Mouse (Mus musculus) layer of hippocampus, adult 2 months (tissue): ENCODE data around the gene Gatd1. TPM values are rescaled to one million over a fixed set of nuclear protein-coding genes. Genes with fewer than 3 reads are reported as not detected.

Source experiments
- DNase-seq, 2 experiments: peaks; one replicate each; pipeline ENCODE4 v3.0.0; 2022; ENCODE audit warnings: low spot score in 2 of 2
- H3K27ac ChIP-seq: fragments of 200-600 bp; 2 replicates; pipeline ENCODE4 v1.8.1; 2022
- H3K4me3 ChIP-seq: fragments of 200-600 bp; 2 replicates; pipeline ENCODE4 v1.8.1; 2022; ENCODE audit warnings: mild to moderate bottlenecking
- CTCF ChIP-seq: fragments of 200-600 bp; conservative IDR thresholded peaks from 2 replicates; pipeline ENCODE4 v1.8.1; 2022; ENCODE audit warnings: antibody characterized with exemption, mild to moderate bottlenecking, moderate library complexity
- total RNA-seq, 2 experiments: library from RNA; stranded (reverse); gene quantifications; 2 replicates each; pipeline ENCODE4 v1.2.3; 2021

Gatd1 gene
- total RNA-seq, 2 experiments from 2014 or later: 42.1 to 45.1 TPM

DNA sequence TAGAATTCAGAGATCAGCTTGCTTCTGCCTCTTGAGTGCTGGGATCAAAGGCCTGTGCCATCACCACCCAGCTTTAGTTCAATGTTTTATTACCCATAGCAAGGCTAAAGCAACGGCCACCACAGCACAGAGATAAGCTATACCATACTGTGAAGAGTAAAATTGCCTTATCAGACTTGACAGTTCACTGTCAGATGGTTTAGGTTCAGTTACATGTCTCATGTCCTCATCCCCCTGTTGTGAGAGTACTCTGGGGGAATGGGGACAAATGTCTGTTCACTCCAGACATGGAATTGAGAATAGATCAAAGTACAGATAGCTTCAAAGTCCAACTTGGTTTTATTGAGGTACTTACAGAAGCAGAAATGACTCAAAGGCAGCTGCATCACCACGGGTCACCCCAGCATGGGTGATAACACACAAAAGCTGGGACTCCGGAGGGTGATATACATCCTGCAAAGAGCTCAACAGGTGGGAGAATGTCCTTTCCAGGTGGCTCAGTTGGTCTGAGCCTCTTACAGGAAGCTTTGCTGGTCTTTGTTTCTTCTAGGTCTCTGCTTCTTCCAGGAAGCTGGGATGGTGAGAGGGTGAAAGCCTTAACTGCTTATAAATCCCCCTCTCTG lies 25.3 kb downstream of the Gatd1 start:
- no peak for DNase-seq
- no peak for TF ChIP-seq CTCF
- no peak overlapping the region for H3K27ac ChIP-seq
- H3K4me3 ChIP-seq: no peak overlapping the region

DNA sequence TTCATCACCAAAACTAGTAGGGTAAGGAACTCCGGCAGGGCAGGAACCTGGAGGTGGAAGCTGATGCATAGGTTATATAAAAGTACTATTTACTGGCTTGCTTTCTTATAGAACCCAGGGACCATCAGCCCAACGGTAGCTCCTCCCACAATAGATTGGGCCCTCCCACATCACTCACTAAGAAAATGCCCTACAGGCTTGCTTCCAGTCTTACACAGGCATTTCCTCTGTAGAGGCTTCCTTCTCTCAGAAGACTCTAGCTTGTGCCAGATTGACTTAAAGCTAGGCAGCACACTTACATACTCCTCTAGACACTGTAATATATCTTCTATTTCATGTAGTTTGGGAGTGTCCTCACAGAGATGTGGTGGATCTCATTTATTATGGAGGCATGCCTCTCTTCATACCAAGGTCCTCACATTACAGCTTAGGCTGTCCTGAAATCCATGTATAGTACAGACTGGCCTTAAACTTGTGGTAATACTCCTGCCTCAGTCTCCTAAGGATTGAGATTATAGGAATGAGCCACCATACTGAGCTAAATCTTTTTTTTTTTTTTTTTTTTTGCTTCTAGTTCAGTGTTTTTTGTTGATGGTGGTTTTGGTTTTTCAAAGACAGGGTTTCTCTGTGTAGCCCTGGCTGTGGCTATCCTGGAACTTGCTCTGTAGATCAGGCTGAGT lies 26.0 kb downstream of the Gatd1 start:
- DNase-seq: no peak
- TF ChIP-seq CTCF: no peak
- no peak overlapping the region for H3K27ac ChIP-seq
- no peak overlapping the region for H3K4me3 ChIP-seq

DNA sequence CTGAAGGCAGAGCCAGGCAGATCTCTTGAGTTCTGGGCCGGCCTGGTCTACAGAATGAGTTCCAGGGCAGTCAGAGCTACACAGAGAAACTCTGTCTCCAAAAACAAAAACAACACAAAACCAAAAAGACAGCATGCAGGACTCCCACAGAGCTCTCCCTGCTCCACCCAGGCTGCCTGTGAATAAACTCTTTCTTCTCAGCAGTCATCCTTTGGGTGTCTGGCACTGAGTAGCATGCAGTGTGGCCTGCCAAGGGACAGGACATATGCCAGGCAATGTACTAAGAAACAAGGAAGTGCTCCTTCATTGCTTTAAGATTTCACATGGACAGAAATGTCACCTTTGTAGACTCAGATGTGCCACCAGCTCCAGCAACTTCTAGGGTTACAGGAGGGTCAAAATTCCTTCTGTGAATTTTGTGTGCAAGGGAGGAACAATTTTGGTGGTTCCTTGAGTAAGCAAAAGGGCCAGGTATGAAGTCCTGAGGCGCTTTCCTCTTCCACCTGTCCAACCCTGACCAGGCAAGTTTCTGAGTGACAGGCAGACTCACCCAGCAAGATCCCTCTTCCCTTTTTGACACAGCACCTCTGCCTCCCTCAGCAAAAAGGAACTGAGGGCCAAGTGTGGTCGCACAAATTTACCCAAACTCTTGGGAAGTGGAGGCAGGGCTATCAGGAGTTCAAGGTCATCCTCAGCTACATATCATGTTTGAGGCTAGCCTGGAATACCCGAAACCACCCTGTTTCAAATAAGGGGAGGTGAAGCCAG lies 32.7 kb downstream of the Gatd1 start:
- Histone ChIP-seq H3K4me3 (no peak overlapping the region), H3K27ac (peak overlapping the region; percentile 69)
- DNase-seq: no peak
- no peak for TF ChIP-seq CTCF

DNA sequence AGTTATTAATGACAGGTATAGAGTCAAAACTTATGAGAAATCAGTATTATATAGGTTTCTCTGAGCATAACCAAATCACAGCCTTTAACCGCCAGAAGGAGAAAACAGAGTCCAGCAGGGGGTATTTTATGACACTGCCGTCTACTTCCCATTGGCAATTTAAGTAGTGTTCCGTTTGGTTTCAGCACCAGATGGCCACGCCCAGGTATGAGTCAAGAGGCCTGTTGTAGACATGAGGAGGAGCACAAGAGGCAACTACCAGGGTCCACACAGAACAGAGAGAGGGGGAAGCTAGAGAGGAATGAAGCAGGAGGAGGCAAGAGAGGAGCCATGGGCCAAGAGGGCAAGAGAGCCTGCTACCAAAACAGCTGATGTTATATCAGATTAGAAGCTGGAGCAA lies 34.4 kb downstream of the Gatd1 start:
- no peak overlapping the region for H3K4me3 ChIP-seq
- TF ChIP-seq CTCF: no peak
- DNase-seq: no peak
- H3K27ac ChIP-seq: no peak overlapping the region

DNA sequence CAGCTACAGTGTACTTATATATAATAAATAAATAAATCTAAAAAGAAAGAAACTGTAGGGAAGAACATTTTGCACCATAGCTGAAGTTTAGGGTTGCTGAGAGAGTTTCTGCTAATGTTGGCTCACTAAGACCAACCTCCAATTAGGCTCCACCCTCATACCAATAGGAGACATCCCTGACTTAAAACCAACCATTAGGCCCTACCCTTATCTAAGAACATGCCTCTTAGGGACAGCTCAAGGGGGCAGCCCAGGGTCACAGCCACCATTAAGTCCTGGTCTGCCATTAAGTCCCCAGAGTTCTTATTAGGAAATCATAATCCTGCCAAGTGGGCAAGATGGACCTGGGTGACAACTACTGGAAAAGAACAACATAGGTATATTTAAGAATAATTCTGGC lies 39.5 kb downstream of the Gatd1 start:
- H3K27ac ChIP-seq: no peak overlapping the region
- no peak overlapping the region for H3K4me3 ChIP-seq
- no peak for TF ChIP-seq CTCF
- DNase-seq: no peak

DNA sequence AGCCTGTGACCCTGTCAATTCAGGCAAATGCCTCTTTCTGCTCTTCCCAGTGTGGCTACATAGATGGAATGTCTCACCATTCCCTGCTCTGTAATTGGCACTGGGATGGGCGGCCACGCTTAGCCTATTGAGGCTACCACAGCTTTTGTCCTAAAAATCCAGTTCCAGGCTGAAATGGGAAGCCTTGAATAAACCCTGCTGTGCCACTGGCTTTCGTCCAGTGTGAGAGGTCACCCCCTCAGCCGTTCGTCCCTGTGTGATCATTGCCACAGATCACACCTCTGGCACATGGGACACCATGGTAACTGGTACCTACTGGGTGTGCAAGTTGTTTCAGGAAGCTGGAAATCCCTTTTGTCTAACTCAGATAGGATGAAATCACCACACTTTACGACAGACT lies 40.3 kb downstream of the Gatd1 start:
- no peak for DNase-seq
- H3K4me3 ChIP-seq: no peak overlapping the region
- H3K27ac ChIP-seq: no peak overlapping the region
- TF ChIP-seq CTCF: no peak

DNA sequence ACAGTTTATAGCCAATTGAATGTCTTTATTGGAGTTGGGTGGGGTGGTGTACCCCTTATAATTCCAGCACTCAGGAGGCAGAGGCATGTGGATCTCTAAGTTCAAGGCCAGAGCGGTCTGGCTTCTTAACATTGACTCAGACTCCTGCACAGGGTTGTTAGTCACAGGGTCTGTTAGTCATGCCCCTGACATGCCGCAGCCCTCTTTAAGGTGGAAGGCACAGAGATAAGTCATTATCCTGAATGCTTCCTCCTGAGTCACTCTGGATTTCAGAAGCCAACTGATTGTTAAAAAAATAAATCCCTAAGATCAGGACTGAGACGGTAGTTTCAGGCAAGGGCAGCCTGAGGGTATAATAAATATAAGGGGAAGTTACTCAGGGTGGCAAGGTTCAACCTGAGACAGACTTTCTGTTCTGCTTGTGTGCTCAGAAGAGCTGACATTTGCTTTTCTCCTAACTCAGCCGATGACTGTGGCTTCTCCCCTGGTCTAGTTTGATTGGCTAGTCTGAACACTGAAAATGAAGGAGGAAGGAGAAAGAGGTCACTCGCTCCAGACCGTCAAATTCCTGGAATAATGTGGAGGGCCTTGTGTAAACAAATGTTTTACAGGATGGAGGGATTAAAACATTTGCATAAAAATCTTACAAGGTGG lies 41.9 kb downstream of the Gatd1 start:
- Histone ChIP-seq H3K4me3 (no peak overlapping the region), H3K27ac (no peak overlapping the region)
- no peak for TF ChIP-seq CTCF
- no peak for DNase-seq

DNA sequence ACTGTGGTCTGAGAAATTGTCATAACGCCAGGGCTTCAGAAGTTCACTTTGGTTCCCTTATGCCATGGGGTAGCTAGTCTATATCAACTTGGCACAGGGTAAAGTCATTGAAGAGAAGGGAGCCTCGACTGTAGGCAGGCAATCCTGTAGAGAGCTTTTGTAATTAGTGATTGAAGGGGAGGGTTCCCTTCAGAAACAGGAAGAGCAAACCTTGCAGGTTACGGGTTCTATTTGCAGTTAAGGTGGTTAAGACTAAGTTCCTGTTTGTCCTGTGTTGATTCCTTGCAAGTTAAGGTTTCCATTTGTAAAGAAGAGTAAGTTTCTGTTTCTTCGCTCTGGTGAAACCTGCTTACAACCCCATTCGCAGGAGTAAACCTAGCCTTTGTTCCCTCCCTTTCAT lies 44.0 kb downstream of the Gatd1 start:
- no peak overlapping the region for H3K4me3 ChIP-seq
- TF ChIP-seq CTCF: no peak

DNA sequence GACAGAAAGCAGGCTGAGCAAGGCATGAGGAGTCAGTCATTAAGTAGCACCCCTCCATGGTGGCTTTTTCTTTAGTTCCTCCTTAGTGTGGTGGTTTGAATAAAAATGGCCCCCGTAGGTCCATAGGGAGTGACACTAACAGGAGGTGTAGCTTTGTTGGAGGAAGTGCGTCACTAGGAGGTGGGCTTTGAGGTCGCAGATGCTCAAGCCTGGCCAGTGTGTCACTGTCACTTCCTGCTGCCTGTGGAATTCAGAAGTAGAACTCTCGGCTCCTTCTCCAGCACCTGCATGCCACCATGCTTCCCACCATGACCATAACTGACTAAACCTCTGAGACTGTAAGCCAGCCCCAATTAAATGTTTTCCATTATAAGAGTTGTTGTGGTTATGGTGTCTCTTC lies 46.6 kb downstream of the Gatd1 start:
- no peak overlapping the region for H3K4me3 ChIP-seq
- DNase-seq: no peak
- no peak overlapping the region for H3K27ac ChIP-seq
- TF ChIP-seq CTCF: no peak

More for the DNA sequence above, 44.0 kb downstream of the Gatd1 start:
- DNase-seq: no peak
- H3K27ac ChIP-seq: no peak overlapping the region

DNA sequence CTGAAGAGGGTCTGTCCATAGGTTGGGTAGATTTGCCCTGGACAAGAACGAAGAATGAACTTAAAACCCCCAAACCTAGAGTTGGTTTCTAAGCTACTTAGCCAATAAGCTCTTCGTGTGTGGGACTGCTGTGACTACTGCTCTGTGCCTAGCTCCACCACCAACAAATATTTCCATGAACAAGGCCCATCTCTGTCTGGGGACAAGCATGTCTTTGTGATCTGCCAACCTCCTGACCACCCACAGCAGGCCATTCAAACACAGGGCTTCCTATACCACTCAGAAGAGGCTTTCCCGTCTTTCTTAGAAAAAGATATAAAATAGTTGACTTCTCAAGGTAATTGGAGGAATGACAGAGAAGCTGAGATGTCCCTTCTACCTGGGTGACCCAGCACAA lies 48.9 kb downstream of the Gatd1 start:
- peak overlapping the region; percentile 80 for H3K27ac ChIP-seq
- DNase-seq: no peak
- peak overlapping the region; percentile 10; the same call in 1 of the 2 replicates for H3K4me3 ChIP-seq
- no peak for TF ChIP-seq CTCF

DNA sequence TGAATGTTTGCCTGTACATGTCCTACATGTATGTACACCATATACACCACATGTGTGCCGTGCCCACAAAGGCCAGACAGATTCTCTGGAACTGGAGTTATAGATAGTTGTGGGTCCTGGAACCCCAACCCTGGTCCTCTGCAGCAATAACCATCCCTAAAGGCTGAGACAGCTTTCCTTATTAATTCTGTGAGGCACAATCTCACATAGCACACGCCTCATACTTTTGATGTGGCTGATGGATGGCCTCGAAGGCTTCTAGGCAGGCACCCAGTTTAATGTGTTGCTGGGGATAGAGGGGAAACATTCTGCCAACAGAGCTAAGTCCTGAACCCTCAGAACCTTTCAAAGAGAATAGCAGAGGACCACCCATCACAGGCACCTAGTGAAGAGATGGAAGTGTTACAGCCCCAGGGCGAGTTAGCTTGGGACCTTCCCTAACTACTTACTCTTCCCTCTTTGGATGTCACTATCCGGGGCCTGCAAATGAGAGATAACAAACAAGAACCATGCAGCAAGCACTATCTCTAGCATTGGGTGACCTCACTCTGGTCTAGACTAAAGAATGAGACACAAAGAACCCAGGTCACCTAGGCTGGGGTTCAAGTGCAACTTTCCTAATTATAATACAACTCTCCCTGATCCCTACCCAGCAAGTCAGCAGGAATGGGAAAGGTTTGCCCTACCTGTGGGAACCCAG lies 49.4 kb downstream of the Gatd1 start:
- no peak for DNase-seq
- TF ChIP-seq CTCF: no peak
- peak overlapping the region; percentile 79 for H3K27ac ChIP-seq
- H3K4me3 ChIP-seq: peak overlapping the region; percentile 10

DNA sequence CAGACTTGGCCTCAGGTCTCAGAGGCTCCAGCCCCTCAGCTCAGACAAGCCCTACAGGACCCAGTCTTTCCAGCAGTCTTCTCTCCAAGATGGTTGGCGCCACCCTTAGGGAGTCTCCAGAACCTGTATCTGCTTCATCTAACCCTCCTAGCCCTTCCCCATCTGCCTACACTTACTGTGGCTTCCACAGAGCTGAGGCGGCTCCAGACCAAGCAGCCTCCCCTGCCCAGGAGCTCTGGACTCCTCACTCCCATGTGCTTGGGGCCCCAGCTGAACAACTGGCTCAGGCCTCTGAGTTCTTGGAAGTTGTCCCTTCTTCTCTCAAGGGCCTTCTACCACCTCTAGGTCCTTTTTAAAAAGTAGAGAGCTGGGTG lies 50.2 kb downstream of the Gatd1 start:
- TF ChIP-seq CTCF: no peak
- H3K27ac ChIP-seq: peak overlapping the region; percentile 79
- no peak for DNase-seq
- 0 out of 2 replicates have a peak overlapping the region, but pooled peaks have one; percentile 2 for H3K4me3 ChIP-seq

DNA sequence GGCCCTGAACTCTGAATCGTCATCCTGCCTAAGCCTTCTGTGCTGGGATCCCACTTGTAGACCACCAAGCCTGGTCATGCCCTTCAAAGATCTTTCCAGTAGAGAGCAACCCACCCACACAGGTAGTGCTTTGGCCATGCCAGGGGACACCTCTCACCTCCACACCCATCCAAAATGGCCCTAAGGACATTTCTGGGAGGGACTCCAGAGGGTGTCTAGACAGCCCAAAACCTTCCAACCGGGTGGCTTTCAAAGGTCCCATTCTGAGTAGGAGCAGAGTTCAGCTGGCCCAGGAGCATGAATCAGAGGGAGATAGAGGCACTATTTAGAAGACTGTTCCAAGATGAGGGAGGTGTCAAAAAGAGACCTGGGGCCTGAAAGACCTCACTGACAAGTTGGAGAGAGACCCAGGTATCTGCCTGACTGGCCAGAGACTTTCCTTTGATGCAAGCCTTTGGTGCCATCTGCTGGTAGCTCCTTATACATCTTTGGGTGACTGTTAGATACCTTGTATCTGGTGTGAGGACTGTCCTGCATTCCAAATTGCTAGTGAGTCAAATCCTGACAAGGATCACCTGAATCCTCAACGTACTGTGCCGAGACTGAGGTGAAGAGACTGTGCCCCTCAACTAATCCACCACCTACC lies 50.7 kb downstream of the Gatd1 start:
- peak; percentile 90 for TF ChIP-seq CTCF
- no peak overlapping the region for H3K4me3 ChIP-seq
- peak overlapping the region; percentile 79 for H3K27ac ChIP-seq

More for the DNA sequence above, 50.7 kb downstream of the Gatd1 start:
- DNase-seq: peak; percentile 72 to 83
